Mouse (Mus musculus): Measurements from ENCODE around the gene Plxna2. TPM values are rescaled to one million over a fixed set of nuclear protein-coding genes. Genes with fewer than 3 reads are reported as not detected.

Plxna2 gene
- polyA plus RNA-seq, 1 experiment = 4.0 TPM

DNA sequence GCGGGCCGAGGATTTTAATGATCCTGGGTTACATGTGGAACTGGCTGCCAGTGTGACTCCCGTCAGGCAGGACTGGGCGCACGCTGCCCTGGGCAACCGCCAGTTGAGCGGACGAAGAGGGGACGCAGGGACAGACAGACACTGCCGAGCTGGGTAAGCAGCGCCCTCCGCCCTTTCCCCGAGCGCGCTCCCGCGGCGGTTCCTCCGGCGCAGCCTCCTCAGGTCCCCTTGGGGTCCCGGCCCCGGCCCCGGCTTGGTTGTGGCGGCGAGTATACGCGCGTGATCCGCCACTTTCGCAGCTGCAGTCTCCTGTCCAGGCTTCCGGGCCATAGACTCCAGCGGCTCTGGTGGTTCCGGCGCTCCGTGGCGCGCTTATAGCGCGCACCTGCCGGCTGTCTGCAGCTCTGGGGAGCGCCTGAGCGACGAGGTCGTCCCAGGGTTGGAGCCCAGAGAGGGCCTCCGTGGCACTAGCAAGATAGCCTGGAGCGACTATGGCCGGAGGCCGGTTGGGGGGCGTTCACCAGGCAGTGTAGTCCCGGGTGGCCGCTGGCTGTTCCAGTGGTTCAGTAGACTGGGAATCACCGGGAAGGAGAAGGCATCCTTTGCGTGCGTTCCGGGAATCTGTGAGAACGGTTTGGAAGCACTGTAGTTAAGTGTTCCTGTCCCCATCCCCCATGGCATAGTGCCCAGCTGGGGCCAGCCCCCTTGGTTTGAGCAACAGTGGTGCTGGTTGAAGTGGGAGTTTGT is 2.4 kb downstream of the Plxna2 start:
- Histone ChIP-seq H3K27me3 (ENCODE audit: control insufficient read depth, insufficient read depth, low read length) (peaks cover 3% of the 10 kb centered on the region; the same call in 1 of the 2 replicates), H3K4me1 (replicated peaks; ENCODE audit: control insufficient read depth, insufficient read depth, low read length) (no peaks in the 10 kb centered on the region; the same call in 1 of the 2 replicates), H3K27ac (ENCODE audit: control insufficient read depth, insufficient read depth, low read length) (no peak overlapping the region), H3K36me3 (ENCODE audit: control insufficient read depth, insufficient read depth, low read length) (no peaks in the 10 kb centered on the region), H3K4me3 (ENCODE audit: control insufficient read depth, insufficient read depth, low read length) (peak overlapping the region; percentile 30)
- WGBS = 3% methylated on average over 56 of the region's 56 CpGs
- TF ChIP-seq CTCF (IDR thresholded peaks at IDR 0.05; ENCODE audit: borderline replicate concordance, control insufficient read depth, extremely low read depth, insufficient read depth, low read length, poor library complexity) = no peak
- TF ChIP-seq POLR2A (IDR thresholded peaks at IDR 0.05; ENCODE audit: control insufficient read depth, extremely low read depth, insufficient read depth, low read length, poor library complexity) = no peak
- peak; percentile 4 for DNase-seq

GRCm38 (mm10) chr1:194622174-194622573 is 4.2 kb downstream of the Plxna2 start:
- H3K27me3 ChIP-seq (ENCODE audit: control insufficient read depth, insufficient read depth, low read length) = peaks cover 3% of the 10 kb centered on the region; the same call in 1 of the 2 replicates
- DNase-seq = no peak
- no peaks in the 10 kb centered on the region for H3K36me3 ChIP-seq (ENCODE audit: control insufficient read depth, insufficient read depth, low read length)
- TF ChIP-seq CTCF (IDR thresholded peaks at IDR 0.05; ENCODE audit: borderline replicate concordance, control insufficient read depth, extremely low read depth, insufficient read depth, low read length, poor library complexity) (no peak), POLR2A (IDR thresholded peaks at IDR 0.05; ENCODE audit: control insufficient read depth, extremely low read depth, insufficient read depth, low read length, poor library complexity) (no peak)
- H3K27ac ChIP-seq (ENCODE audit: control insufficient read depth, insufficient read depth, low read length) = no peak overlapping the region
- H3K4me3 ChIP-seq (ENCODE audit: control insufficient read depth, insufficient read depth, low read length) = no peak overlapping the region
- 83% methylated on average over 3 of the region's 3 CpGs for WGBS
- H3K4me1 ChIP-seq (replicated peaks; ENCODE audit: control insufficient read depth, insufficient read depth, low read length) = no peaks in the 10 kb centered on the region; the same call in 1 of the 2 replicates

DNA sequence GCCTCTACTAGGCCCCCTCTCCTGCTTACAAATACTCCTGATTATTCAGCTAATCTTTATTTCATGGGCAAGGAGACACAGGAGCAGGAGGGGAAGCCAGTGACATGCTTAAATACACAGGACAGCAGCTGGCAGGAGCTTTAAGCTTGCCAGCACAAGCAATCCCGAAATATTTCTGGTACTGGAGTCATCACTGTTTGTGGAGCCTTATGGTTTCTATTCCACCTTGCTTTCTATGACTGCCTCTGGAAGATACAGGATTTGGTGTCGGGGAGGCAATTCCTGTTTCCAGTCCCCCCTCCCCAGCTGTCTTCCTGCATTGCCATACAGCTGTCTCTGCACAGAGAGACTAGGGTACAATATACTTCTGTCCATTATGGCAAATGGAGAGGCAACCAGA is 4.7 kb downstream of the Plxna2 start:
- TF ChIP-seq CTCF (IDR thresholded peaks at IDR 0.05; ENCODE audit: borderline replicate concordance, control insufficient read depth, extremely low read depth, insufficient read depth, low read length, poor library complexity) (no peak), POLR2A (IDR thresholded peaks at IDR 0.05; ENCODE audit: control insufficient read depth, extremely low read depth, insufficient read depth, low read length, poor library complexity) (no peak)
- Histone ChIP-seq H3K4me3 (ENCODE audit: control insufficient read depth, insufficient read depth, low read length) (no peak overlapping the region), H3K4me1 (replicated peaks; ENCODE audit: control insufficient read depth, insufficient read depth, low read length) (no peaks in the 10 kb centered on the region; the same call in 1 of the 2 replicates), H3K27me3 (ENCODE audit: control insufficient read depth, insufficient read depth, low read length) (peaks cover 3% of the 10 kb centered on the region; the same call in 1 of the 2 replicates), H3K36me3 (ENCODE audit: control insufficient read depth, insufficient read depth, low read length) (no peaks in the 10 kb centered on the region), H3K27ac (ENCODE audit: control insufficient read depth, insufficient read depth, low read length) (no peak overlapping the region)
- WGBS = 90% methylated on average over 2 of the region's 2 CpGs
- DNase-seq = no peak

DNA sequence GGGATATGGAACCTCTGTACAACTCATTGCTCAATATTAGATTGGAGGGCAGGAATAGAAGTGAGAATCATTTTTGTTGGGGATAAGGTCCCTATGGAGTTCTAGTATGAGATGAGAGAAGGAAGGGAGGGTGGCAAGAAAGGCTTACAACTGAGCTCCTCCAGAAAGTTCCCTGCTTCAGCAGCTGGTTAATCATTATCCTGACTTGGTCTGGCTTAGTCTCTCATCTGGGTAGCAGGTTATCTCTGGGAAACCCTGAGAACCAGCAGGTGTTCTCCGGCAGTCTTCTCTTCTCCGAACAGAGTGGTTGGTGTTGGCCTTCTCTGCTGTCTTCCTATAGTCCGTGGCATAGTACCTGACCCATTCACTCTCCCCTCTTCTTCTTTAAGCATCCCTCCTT is 5.6 kb downstream of the Plxna2 start:
- DNase-seq = no peak
- 95% methylated on average over 3 of the region's 3 CpGs for WGBS
- Histone ChIP-seq H3K36me3 (ENCODE audit: control insufficient read depth, insufficient read depth, low read length) (no peaks in the 10 kb centered on the region), H3K27me3 (ENCODE audit: control insufficient read depth, insufficient read depth, low read length) (peaks cover 3% of the 10 kb centered on the region; the same call in 1 of the 2 replicates), H3K27ac (ENCODE audit: control insufficient read depth, insufficient read depth, low read length) (no peak overlapping the region), H3K4me1 (replicated peaks; ENCODE audit: control insufficient read depth, insufficient read depth, low read length) (no peaks in the 10 kb centered on the region; the same call in 1 of the 2 replicates), H3K4me3 (ENCODE audit: control insufficient read depth, insufficient read depth, low read length) (no peak overlapping the region)
- no peak for TF ChIP-seq POLR2A (IDR thresholded peaks at IDR 0.05; ENCODE audit: control insufficient read depth, extremely low read depth, insufficient read depth, low read length, poor library complexity)
- no peak for TF ChIP-seq CTCF (IDR thresholded peaks at IDR 0.05; ENCODE audit: borderline replicate concordance, control insufficient read depth, extremely low read depth, insufficient read depth, low read length, poor library complexity)

- no peak for TF ChIP-seq CTCF (IDR thresholded peaks at IDR 0.05; ENCODE audit: borderline replicate concordance, control insufficient read depth, extremely low read depth, insufficient read depth, low read length, poor library complexity)
- TF ChIP-seq POLR2A (IDR thresholded peaks at IDR 0.05; ENCODE audit: control insufficient read depth, extremely low read depth, insufficient read depth, low read length, poor library complexity) = no peak
- H3K4me1 ChIP-seq (replicated peaks; ENCODE audit: control insufficient read depth, insufficient read depth, low read length) = no peaks in the 10 kb centered on the region; the same call in 1 of the 2 replicates
- 52% methylated on average over 2 of the region's 2 CpGs for WGBS
- no peak overlapping the region for H3K4me3 ChIP-seq (ENCODE audit: control insufficient read depth, insufficient read depth, low read length)
- DNase-seq = no peak
- peaks cover under 1% of the 10 kb centered on the region; the same call in 1 of the 2 replicates for H3K27me3 ChIP-seq (ENCODE audit: control insufficient read depth, insufficient read depth, low read length)
- no peaks in the 10 kb centered on the region for H3K36me3 ChIP-seq (ENCODE audit: control insufficient read depth, insufficient read depth, low read length)
- H3K27ac ChIP-seq (ENCODE audit: control insufficient read depth, insufficient read depth, low read length) = no peak overlapping the region
These were observed 6.4 kb downstream of the Plxna2 start for GRCm38 (mm10) chr1:194624411-194624810.

- Histone ChIP-seq H3K36me3 (ENCODE audit: control insufficient read depth, insufficient read depth, low read length) (no peaks in the 10 kb centered on the region), H3K27ac (ENCODE audit: control insufficient read depth, insufficient read depth, low read length) (no peak overlapping the region), H3K4me1 (replicated peaks; ENCODE audit: control insufficient read depth, insufficient read depth, low read length) (no peaks in the 10 kb centered on the region; the same call in 1 of the 2 replicates), H3K4me3 (ENCODE audit: control insufficient read depth, insufficient read depth, low read length) (no peak overlapping the region), H3K27me3 (ENCODE audit: control insufficient read depth, insufficient read depth, low read length) (no peaks in the 10 kb centered on the region)
- TF ChIP-seq POLR2A (IDR thresholded peaks at IDR 0.05; ENCODE audit: control insufficient read depth, extremely low read depth, insufficient read depth, low read length, poor library complexity) (no peak), CTCF (IDR thresholded peaks at IDR 0.05; ENCODE audit: borderline replicate concordance, control insufficient read depth, extremely low read depth, insufficient read depth, low read length, poor library complexity) (no peak)
- WGBS = 80% methylated on average over 4 of the region's 4 CpGs
- DNase-seq = no peak
These were observed 7.0 kb downstream of the Plxna2 start for GRCm38 (mm10) chr1:194624973-194625372.
